Mouse (Mus musculus) testis, adult 2 months (tissue): ENCODE data around the gene 4930579F01Rik. TPM values are rescaled to one million over a fixed set of nuclear protein-coding genes. Genes with fewer than 3 reads are reported as not detected.

Experiments used
- H3K27ac ChIP-seq: fragments of 200-500 bp; 2 replicates; pipeline ENCODE4 v1.5.1; 2012; ENCODE audit warnings: low read depth, low read length; ENCODE audit not compliant: control insufficient read depth, insufficient read depth
- H3K27me3 ChIP-seq: fragments of 200-500 bp; 2 replicates; pipeline ENCODE4 v1.6.1; 2012; ENCODE audit warnings: mild to moderate bottlenecking, low read length, moderate library complexity; ENCODE audit not compliant: control insufficient read depth, insufficient read depth
- H3K36me3 ChIP-seq: fragments of 200-500 bp; 2 replicates; pipeline ENCODE4 v1.6.1; 2012; ENCODE audit warnings: mild to moderate bottlenecking, low read length; ENCODE audit not compliant: control insufficient read depth, insufficient read depth
- H3K4me1 ChIP-seq: fragments of 200-500 bp; 2 replicates; pipeline ENCODE4 v1.6.1; 2012; ENCODE audit warnings: low read length; ENCODE audit not compliant: control insufficient read depth, insufficient read depth
- H3K4me3 ChIP-seq: fragments of 200-500 bp; 2 replicates; pipeline ENCODE4 v1.5.1; 2012; ENCODE audit warnings: low read depth, mild to moderate bottlenecking, low read length, moderate library complexity, mixed read lengths; ENCODE audit not compliant: control insufficient read depth
- CTCF ChIP-seq: fragments of 200-500 bp; IDR thresholded peaks from 2 replicates; pipeline ENCODE4 v1.5.1; 2012; ENCODE audit warnings: low read depth, mild to moderate bottlenecking, inconsistent platforms, low read length, moderate library complexity; ENCODE audit not compliant: control insufficient read depth, insufficient read depth, insufficient replicate concordance
- POLR2A ChIP-seq: fragments of 200-500 bp; IDR thresholded peaks from 2 replicates; pipeline ENCODE4 v1.6.1; 2012; ENCODE audit warnings: low read depth, mild to moderate bottlenecking, inconsistent platforms, low read length, moderate library complexity; ENCODE audit not compliant: control insufficient read depth
- polyA plus RNA-seq: library from polyadenylated mRNA; depleted of rRNA; stranded (reverse); fragments of >200 nt; gene quantifications from 2 replicates; pipeline ENCODE4 v1.2.3, GENCODE M21; 2012

4930579F01Rik gene
- polyA plus RNA-seq, 1 experiment: 96.6 TPM

DNA sequence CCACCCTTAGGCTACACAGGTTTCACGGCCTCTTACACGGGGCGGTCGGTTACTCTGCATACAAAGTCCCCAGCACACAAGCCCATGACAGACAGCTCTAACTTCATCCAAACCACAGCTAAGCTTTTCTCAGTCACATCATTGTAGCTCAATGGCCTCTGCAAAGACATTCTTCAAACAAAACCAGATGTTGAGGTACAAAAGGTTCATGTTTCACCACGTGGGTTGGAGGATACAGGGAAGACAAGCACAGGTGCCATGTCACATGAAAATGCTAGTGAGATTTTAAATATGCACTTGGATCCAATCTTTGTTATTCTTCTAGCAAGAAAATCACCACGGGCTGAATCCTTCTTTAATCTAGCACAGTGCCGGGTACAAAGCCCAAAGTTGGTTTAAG is 31.7 kb upstream of the 4930579F01Rik start:
- Histone ChIP-seq H3K27ac (no peak overlapping the region), H3K4me1 (peaks cover 9% of the 10 kb centered on the region), H3K27me3 (no peaks in the 10 kb centered on the region), H3K4me3 (no peak overlapping the region), H3K36me3 (no peaks in the 10 kb centered on the region)
- TF ChIP-seq POLR2A (no peak), CTCF (no peak)

DNA sequence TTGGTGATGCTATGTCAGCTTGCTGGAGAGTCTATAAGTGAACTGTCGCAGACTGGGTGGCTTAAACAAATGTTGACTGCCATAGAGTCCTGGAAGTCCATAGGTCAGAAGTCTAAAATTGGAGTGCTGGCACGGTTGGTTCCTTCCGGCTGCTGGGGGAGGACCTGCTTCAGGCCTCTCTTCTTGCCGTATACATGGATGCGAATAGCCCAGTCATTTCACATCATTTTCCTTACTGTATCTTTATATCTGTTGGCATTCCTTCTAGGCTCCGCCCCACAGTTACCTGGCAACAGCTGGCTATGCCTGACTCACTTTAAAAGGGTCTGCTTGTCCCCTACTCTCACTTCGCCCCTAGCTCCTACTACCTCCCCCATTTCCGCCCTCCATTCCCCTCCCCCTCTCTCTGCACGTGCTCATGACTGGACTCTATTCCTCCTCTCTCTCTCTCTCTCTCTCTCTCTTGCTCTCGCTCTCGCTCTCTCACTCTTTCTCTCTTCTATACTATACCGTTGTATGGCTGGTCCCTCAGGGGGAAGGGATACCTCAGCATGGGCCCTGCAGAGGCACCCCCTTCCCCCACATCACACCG is 30.8 kb upstream of the 4930579F01Rik start:
- Histone ChIP-seq H3K27ac (no peak overlapping the region), H3K27me3 (no peaks in the 10 kb centered on the region), H3K4me3 (peak overlapping the region; percentile 14; the same call in 1 of the 2 replicates), H3K4me1 (peaks cover 9% of the 10 kb centered on the region), H3K36me3 (no peaks in the 10 kb centered on the region)
- no peak for TF ChIP-seq POLR2A

DNA sequence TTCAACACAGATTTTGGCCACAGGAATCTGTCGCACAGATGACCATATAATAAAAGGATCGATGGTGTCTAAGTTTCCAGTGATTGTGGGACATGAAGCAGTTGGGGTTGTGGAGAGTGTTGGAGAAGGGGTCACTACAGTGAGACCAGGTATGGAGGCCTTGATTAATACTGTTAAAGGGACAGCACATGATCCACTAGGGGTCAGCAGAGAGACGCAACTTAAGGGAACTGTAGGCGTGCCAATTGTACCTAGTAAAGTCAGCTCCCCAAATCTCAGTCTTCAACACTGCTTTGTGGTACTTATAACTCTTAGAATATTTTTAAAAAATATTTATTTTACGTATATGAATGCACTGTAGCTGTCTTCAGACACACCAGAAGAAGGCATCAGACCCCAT is 29.3 kb upstream of the 4930579F01Rik start:
- Histone ChIP-seq H3K36me3 (no peaks in the 10 kb centered on the region), H3K4me3 (no peak overlapping the region), H3K27me3 (no peaks in the 10 kb centered on the region), H3K4me1 (peaks cover 9% of the 10 kb centered on the region), H3K27ac (no peak overlapping the region)
- TF ChIP-seq CTCF: peak; percentile 23; the same call in 1 of the 2 replicates
- TF ChIP-seq POLR2A: no peak

DNA sequence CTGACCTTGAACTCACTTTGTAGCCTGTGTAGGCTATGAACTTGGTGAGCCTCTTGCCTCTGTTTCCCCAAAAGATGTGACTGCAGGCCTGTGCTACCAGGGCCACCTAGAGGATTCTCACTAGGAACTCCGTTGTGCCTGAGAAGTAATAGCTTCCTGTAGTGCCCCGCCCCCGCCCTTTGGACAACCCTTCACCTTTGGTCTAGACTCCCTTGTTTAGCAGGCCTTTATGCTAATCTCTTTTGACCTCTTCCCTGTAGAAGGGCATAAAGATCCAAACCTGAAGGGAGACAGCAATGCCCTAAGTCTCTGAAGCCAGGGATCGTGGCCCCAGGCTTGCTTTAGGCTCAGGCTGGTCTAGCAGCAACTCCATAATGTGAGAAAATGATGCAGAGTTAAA is 28.9 kb upstream of the 4930579F01Rik start:
- Histone ChIP-seq H3K27ac (no peak overlapping the region), H3K4me3 (no peak overlapping the region), H3K27me3 (no peaks in the 10 kb centered on the region), H3K4me1 (peaks cover 9% of the 10 kb centered on the region), H3K36me3 (no peaks in the 10 kb centered on the region)
- TF ChIP-seq POLR2A (no peak), CTCF (no peak)

DNA sequence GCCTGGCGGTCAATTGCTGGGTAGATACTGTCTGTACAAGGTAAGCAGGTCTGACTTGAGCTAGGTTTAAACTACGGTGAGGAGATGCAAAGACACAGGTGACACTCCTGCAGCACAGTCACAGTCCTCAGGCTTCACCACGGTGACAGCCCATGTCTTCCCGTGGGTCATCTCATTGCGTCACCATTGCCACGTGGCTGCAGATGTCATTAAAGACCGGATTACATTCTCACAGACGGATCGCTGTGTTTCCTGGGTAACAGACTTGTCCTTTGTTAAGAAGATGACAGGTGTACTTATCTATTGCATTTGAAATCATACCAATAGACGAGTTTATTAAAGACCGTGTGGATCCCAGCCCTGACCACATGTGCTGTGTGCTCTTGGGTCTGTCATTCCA is 27.5 kb upstream of the 4930579F01Rik start:
- Histone ChIP-seq H3K27ac (no peak overlapping the region), H3K27me3 (no peaks in the 10 kb centered on the region), H3K4me3 (no peak overlapping the region), H3K36me3 (no peaks in the 10 kb centered on the region), H3K4me1 (peaks cover 9% of the 10 kb centered on the region)
- TF ChIP-seq POLR2A (no peak), CTCF (no peak)

DNA sequence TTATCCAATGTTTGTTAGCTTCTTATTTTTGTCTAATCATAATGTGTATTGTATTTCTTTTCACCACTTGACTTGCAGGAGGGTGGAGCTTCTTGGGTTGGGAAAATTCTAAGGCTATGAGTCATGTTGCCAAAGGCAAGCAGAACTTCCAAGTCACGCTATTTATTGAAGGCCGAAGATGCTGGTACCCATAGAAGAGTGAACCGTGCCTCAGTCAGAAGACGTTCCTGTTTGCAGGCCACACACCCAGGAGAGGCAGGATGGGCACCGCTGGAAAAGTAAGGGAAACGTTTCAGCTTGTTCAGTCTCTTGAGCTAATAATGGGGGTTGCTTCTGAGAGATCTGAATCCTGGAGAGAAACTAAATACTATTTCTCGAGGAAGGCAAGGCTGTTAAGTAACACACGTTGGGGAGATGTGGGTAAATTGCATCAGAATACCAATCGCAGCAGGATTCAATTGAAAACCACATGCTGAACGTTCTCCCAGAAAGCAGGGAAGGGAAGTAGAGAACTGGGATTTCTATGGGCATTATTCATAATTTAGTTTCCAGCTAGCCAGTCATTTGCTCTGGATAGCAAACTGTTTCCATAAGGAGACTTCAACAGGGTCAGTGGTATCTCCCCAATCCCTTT is 24.1 kb upstream of the 4930579F01Rik start, which contains the start of gene Adh7:
Adh7 (plus strand) TSS at position 130 of the 634 bp plus-strand sequence.
- Histone ChIP-seq H3K36me3 (no peaks in the 10 kb centered on the region), H3K27me3 (no peaks in the 10 kb centered on the region), H3K27ac (no peak within 1 kb of the TSS), H3K4me1 (no peaks in the 10 kb centered on the region), H3K4me3 (no peak within 1 kb of the TSS)
- TF ChIP-seq CTCF (no peak), POLR2A (no peak)

DNA sequence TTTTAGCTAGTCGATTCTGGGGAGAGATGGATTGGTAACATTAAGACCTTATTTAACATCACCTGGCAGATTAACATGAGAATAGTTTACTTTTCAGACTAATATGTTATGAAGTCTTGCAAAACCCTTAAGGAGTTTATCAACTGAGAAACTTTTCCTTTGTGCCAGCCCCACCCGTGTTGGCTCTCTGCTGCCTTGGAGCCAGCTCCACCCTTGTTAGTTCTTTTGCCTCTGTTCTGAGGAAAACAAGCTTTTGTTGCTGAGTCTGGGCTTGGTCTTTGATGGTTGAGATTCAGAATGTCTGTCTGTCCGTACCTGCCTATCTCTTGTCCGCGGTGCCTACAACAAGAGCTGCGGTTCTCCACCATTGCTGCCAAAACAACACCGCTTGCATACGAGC is 22.5 kb upstream of the 4930579F01Rik start:
- Histone ChIP-seq H3K27me3 (no peaks in the 10 kb centered on the region), H3K27ac (no peak overlapping the region), H3K4me3 (no peak overlapping the region), H3K36me3 (no peaks in the 10 kb centered on the region), H3K4me1 (no peaks in the 10 kb centered on the region)
- TF ChIP-seq CTCF (no peak), POLR2A (no peak)

DNA sequence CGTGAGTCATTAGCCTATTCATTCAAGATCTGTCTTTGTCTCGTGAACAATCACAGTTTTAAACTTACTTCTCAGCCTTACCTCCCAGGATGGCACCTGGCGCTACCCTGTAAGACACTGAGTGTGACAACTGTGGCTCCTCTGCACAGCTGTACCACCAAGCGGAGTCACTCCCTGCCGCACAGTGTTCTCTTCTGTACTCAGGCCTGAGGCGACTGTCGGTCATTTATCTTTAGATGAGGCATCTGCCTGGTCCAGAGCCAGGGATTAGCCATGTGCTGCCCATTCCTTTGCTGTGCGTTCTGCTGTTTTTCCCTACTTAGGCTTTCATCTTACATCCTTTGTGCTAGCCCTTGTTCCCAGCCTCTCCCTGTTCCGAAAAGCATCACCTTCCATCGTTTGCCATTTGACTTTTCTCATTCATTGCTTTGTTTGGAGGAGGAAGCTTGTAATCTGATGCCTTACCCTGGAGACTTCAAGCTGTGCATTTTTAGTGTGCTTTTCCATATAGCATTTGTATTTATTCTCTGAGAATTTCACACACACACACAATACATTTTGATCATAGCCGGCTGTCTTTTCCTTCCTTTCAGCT is 21.9 kb upstream of the 4930579F01Rik start:
- no peaks in the 10 kb centered on the region for H3K36me3 ChIP-seq
- H3K27ac ChIP-seq: no peak overlapping the region
- no peak overlapping the region for H3K4me3 ChIP-seq
- TF ChIP-seq CTCF: no peak
- no peak for TF ChIP-seq POLR2A
- no peaks in the 10 kb centered on the region for H3K27me3 ChIP-seq
- no peaks in the 10 kb centered on the region for H3K4me1 ChIP-seq
